Mouse (Mus musculus): Measurements from ENCODE around the gene Rpl19. TPM values are rescaled to one million over a fixed set of nuclear protein-coding genes. Genes with fewer than 3 reads are reported as not detected.

The Rpl19 gene
- polyA plus RNA-seq, 1 experiment, result 901 TPM

- Histone ChIP-seq H3K4me1 (ENCODE audit: control insufficient read depth, insufficient read depth, low read length) (peaks cover 5% of the 10 kb centered on the region; the same call in 1 of the 2 replicates), H3K27ac (ENCODE audit: insufficient read depth, low read length) (no peak overlapping the region), H3K4me3 (ENCODE audit: insufficient read depth, low read length) (peak overlapping the region; percentile 44)
- no peak for TF ChIP-seq CTCF (IDR thresholded peaks at IDR 0.05; ENCODE audit: extremely low read depth, insufficient read depth, low read length)
These were observed 39.6 kb upstream of the Rpl19 start for GRCm38 (mm10) chr11:97986738-97987465.

GRCm38 (mm10) chr11:97987551-97988526 is 38.7 kb upstream of the Rpl19 start:
- peak overlapping the region; percentile 91 for H3K4me3 ChIP-seq (ENCODE audit: insufficient read depth, low read length)
- peaks cover 5% of the 10 kb centered on the region; the same call in 1 of the 2 replicates for H3K4me1 ChIP-seq (ENCODE audit: control insufficient read depth, insufficient read depth, low read length)
- TF ChIP-seq CTCF (IDR thresholded peaks at IDR 0.05; ENCODE audit: extremely low read depth, insufficient read depth, low read length), result peak; percentile 81
- TF ChIP-seq POLR2A (IDR thresholded peaks at IDR 0.05; ENCODE audit: extremely low read depth, insufficient read depth, low read length), result no peak
- H3K27ac ChIP-seq (ENCODE audit: insufficient read depth, low read length), result peak overlapping the region; percentile 82; the same call in 1 of the 2 replicates

GRCm38 (mm10) chr11:97988530-97989096 is 37.9 kb upstream of the Rpl19 start:
- Histone ChIP-seq H3K27ac (ENCODE audit: insufficient read depth, low read length) (peak overlapping the region; percentile 82), H3K4me1 (ENCODE audit: control insufficient read depth, insufficient read depth, low read length) (peaks cover 5% of the 10 kb centered on the region; the same call in 1 of the 2 replicates), H3K4me3 (ENCODE audit: insufficient read depth, low read length) (peak overlapping the region; percentile 91)
- TF ChIP-seq CTCF (IDR thresholded peaks at IDR 0.05; ENCODE audit: extremely low read depth, insufficient read depth, low read length), result no peak
- no peak for TF ChIP-seq POLR2A (IDR thresholded peaks at IDR 0.05; ENCODE audit: extremely low read depth, insufficient read depth, low read length)

- Histone ChIP-seq H3K4me1 (ENCODE audit: control insufficient read depth, insufficient read depth, low read length) (peaks cover 5% of the 10 kb centered on the region), H3K4me3 (ENCODE audit: insufficient read depth, low read length) (peak overlapping the region; percentile 48), H3K27ac (ENCODE audit: insufficient read depth, low read length) (no peak overlapping the region)
- TF ChIP-seq CTCF (IDR thresholded peaks at IDR 0.05; ENCODE audit: extremely low read depth, insufficient read depth, low read length), result peak; percentile 46; the same call in 1 of the 2 replicates
- no peak for TF ChIP-seq POLR2A (IDR thresholded peaks at IDR 0.05; ENCODE audit: extremely low read depth, insufficient read depth, low read length)
These were observed 31.9 kb upstream of the Rpl19 start for GRCm38 (mm10) chr11:97994539-97995100.

GRCm38 (mm10) chr11:97995564-97996288 is 30.8 kb upstream of the Rpl19 start, which contains the start of gene Arl5c:
TSS of gene Arl5c (minus strand) at chr11:97996181.
- TF ChIP-seq CTCF (IDR thresholded peaks at IDR 0.05; ENCODE audit: extremely low read depth, insufficient read depth, low read length) (peak; percentile 22; the same call in 1 of the 2 replicates), POLR2A (IDR thresholded peaks at IDR 0.05; ENCODE audit: extremely low read depth, insufficient read depth, low read length) (no peak)
- Histone ChIP-seq H3K4me3 (ENCODE audit: insufficient read depth, low read length) (peak within 1 kb of the TSS; percentile 48), H3K27ac (ENCODE audit: insufficient read depth, low read length) (no peak within 1 kb of the TSS), H3K4me1 (ENCODE audit: control insufficient read depth, insufficient read depth, low read length) (peaks cover 2% of the 10 kb centered on the region)

GRCm38 (mm10) chr11:97996691-97997090 is 29.8 kb upstream of the Rpl19 start:
- no peak overlapping the region for H3K4me3 ChIP-seq (ENCODE audit: insufficient read depth, low read length)
- H3K27ac ChIP-seq (ENCODE audit: insufficient read depth, low read length), result no peak overlapping the region
- TF ChIP-seq POLR2A (IDR thresholded peaks at IDR 0.05; ENCODE audit: extremely low read depth, insufficient read depth, low read length) (no peak), CTCF (IDR thresholded peaks at IDR 0.05; ENCODE audit: extremely low read depth, insufficient read depth, low read length) (no peak)
- peaks cover 3% of the 10 kb centered on the region for H3K4me1 ChIP-seq (ENCODE audit: control insufficient read depth, insufficient read depth, low read length)

GRCm38 (mm10) chr11:97997387-97997960 is 29.0 kb upstream of the Rpl19 start:
- TF ChIP-seq POLR2A (IDR thresholded peaks at IDR 0.05; ENCODE audit: extremely low read depth, insufficient read depth, low read length), result no peak
- no peak for TF ChIP-seq CTCF (IDR thresholded peaks at IDR 0.05; ENCODE audit: extremely low read depth, insufficient read depth, low read length)
- H3K4me3 ChIP-seq (ENCODE audit: insufficient read depth, low read length), result no peak overlapping the region
- H3K27ac ChIP-seq (ENCODE audit: insufficient read depth, low read length), result no peak overlapping the region
- peaks cover 3% of the 10 kb centered on the region for H3K4me1 ChIP-seq (ENCODE audit: control insufficient read depth, insufficient read depth, low read length)

- Histone ChIP-seq H3K4me1 (ENCODE audit: control insufficient read depth, insufficient read depth, low read length) (peaks cover 3% of the 10 kb centered on the region), H3K4me3 (ENCODE audit: insufficient read depth, low read length) (no peak overlapping the region)
- no peak for TF ChIP-seq CTCF (IDR thresholded peaks at IDR 0.05; ENCODE audit: extremely low read depth, insufficient read depth, low read length)
- no peak for TF ChIP-seq POLR2A (IDR thresholded peaks at IDR 0.05; ENCODE audit: extremely low read depth, insufficient read depth, low read length)
These were observed 28.3 kb upstream of the Rpl19 start for GRCm38 (mm10) chr11:97998074-97998793.

More at GRCm38 (mm10) chr11:97998074-97998793, 28.3 kb upstream of the Rpl19 start:
- H3K27ac ChIP-seq (ENCODE audit: insufficient read depth, low read length), result no peak overlapping the region
